Mouse (Mus musculus) CH12.LX (cell line): ENCODE results near the gene Neurl1b. TPM values are rescaled to one million over a fixed set of nuclear protein-coding genes. Genes with fewer than 3 reads are reported as not detected.

Experiments used
- DNase-seq: peaks from one replicate; pipeline ENCODE4 v3.0.0-alpha.2; 2013; ENCODE audit errors: extremely low read depth
- H3K27ac ChIP-seq: 2 replicates; pipeline ENCODE4 v1.5.1; 2012; ENCODE audit warnings: low read depth, mild to moderate bottlenecking, control low read depth, moderate library complexity; ENCODE audit not compliant: insufficient read depth
- H3K27me3 ChIP-seq: replicated peaks from 2 replicates; pipeline ENCODE3; 2012; ENCODE audit warnings: inconsistent platforms
- H3K36me3 ChIP-seq, 2 experiments: replicated peaks in 1 of 2; 2 replicates each; pipeline versions ENCODE3 to v1.6.1; 2012; ENCODE audit warnings: inconsistent platforms in 1 of 2, low read length in 1 of 2, mild to moderate bottlenecking in 1 of 2, mixed read lengths in 1 of 2, moderate library complexity in 1 of 2; ENCODE audit not compliant: control insufficient read depth in 1 of 2, insufficient read depth in 1 of 2
- H3K4me1 ChIP-seq, 2 experiments: 2 replicates each; pipeline ENCODE4 v1.6.1; 2012; ENCODE audit warnings: inconsistent platforms in 1 of 2, moderate library complexity in 1 of 2; ENCODE audit not compliant: insufficient read depth in 2 of 2, control insufficient read depth in 1 of 2
- H3K4me2 ChIP-seq: 2 replicates; pipeline ENCODE4 v1.6.1; 2012; ENCODE audit warnings: low read depth, mild to moderate bottlenecking, control low read depth; ENCODE audit not compliant: poor library complexity, insufficient read depth, severe bottlenecking
- H3K4me3 ChIP-seq, 3 experiments: fragments of 150-350 bp in 1 of 3; sonication (generic) in 1 of 3; replicated peaks in 1 of 3; 2 replicates each; pipeline versions ENCODE3 to v1.5.1; 2011 to 2012; ENCODE audit warnings: low read depth in 2 of 3, low read length in 2 of 3, mild to moderate bottlenecking in 2 of 3, moderate library complexity in 2 of 3, control low read depth in 1 of 3, improper control_type of control experiment in 1 of 3, inconsistent platforms in 1 of 3, mixed read lengths in 1 of 3; ENCODE audit not compliant: poor library complexity in 1 of 3
- H3K79me2 ChIP-seq: replicated peaks from 2 replicates; pipeline ENCODE4 v1.6.1; 2012; ENCODE audit warnings: mild to moderate bottlenecking, moderate library complexity; ENCODE audit not compliant: control insufficient read depth, poor library complexity, insufficient read depth, severe bottlenecking; ENCODE audit errors: extremely low read depth
- H3K9ac ChIP-seq: 2 replicates; pipeline ENCODE4 v1.6.1; 2012; ENCODE audit warnings: low read depth, mild to moderate bottlenecking, control low read depth, moderate library complexity; ENCODE audit not compliant: insufficient read depth
- H3K9me3 ChIP-seq: replicated peaks from 2 replicates; pipeline ENCODE3; 2012; ENCODE audit warnings: low read length, inconsistent platforms, mixed read lengths
- BHLHE40 ChIP-seq: IDR thresholded peaks from 2 replicates; pipeline ENCODE4 v1.6.1; 2011; ENCODE audit warnings: mild to moderate bottlenecking, low read depth, low read length, improper control_type of control experiment
- E2F4 ChIP-seq: IDR thresholded peaks from 2 replicates; pipeline ENCODE4 v1.6.1; 2011; ENCODE audit warnings: low read depth, low read length, improper control_type of control experiment; ENCODE audit not compliant: insufficient replicate concordance
- ELF1 ChIP-seq: IDR thresholded peaks from 2 replicates; pipeline ENCODE4 v1.6.1; 2014; ENCODE audit warnings: low read depth, mild to moderate bottlenecking, inconsistent platforms, low read length, improper control_type of control experiment
- EP300 ChIP-seq: IDR thresholded peaks from 2 replicates; pipeline ENCODE4 v1.6.1; 2011; ENCODE audit warnings: low read length, improper control_type of control experiment
- HCFC1 ChIP-seq: IDR thresholded peaks from 2 replicates; pipeline ENCODE4 v1.6.1; 2012; ENCODE audit warnings: low read depth, mild to moderate bottlenecking, inconsistent platforms, low read length, improper control_type of control experiment
- JUN ChIP-seq: IDR thresholded peaks from 2 replicates; pipeline ENCODE4 v1.6.1; 2011; ENCODE audit warnings: low read depth, mild to moderate bottlenecking, low read length, improper control_type of control experiment, moderate library complexity; ENCODE audit not compliant: insufficient read depth
- JUND ChIP-seq: conservative IDR thresholded peaks from 2 replicates; pipeline ENCODE4 v1.6.1; 2011; ENCODE audit warnings: low read depth, low read length, improper control_type of control experiment
- MAFK ChIP-seq: IDR thresholded peaks from 2 replicates; pipeline ENCODE4 v1.6.1; 2011; ENCODE audit warnings: low read length, improper control_type of control experiment; ENCODE audit not compliant: insufficient replicate concordance
- MAZ ChIP-seq: IDR thresholded peaks from 2 replicates; pipeline ENCODE4 v1.6.1; 2012; ENCODE audit warnings: low read depth, mild to moderate bottlenecking, inconsistent platforms, low read length, improper control_type of control experiment, moderate library complexity
- MYC ChIP-seq: IDR thresholded peaks from 2 replicates; pipeline ENCODE4 v1.6.1; 2011; ENCODE audit warnings: low read depth, mild to moderate bottlenecking, improper control_type of control experiment, low read length
- NELFE ChIP-seq: IDR thresholded peaks from 2 replicates; pipeline ENCODE4 v1.6.1; 2011; ENCODE audit warnings: low read depth, low read length, improper control_type of control experiment
- RAD21 ChIP-seq: IDR thresholded peaks from 2 replicates; pipeline ENCODE4 v1.6.1; 2011; ENCODE audit warnings: low read depth, mild to moderate bottlenecking, low read length, improper control_type of control experiment, moderate library complexity
- TCF12 ChIP-seq: IDR thresholded peaks from 2 replicates; pipeline ENCODE4 v1.6.1; 2014; ENCODE audit warnings: low read depth, mild to moderate bottlenecking, inconsistent platforms, low read length, improper control_type of control experiment
- UBTF ChIP-seq: IDR thresholded peaks from 2 replicates; pipeline ENCODE4 v1.6.1; 2012; ENCODE audit warnings: low read depth, mild to moderate bottlenecking, inconsistent platforms, low read length, improper control_type of control experiment, moderate library complexity
- USF2 ChIP-seq: conservative IDR thresholded peaks from 2 replicates; pipeline ENCODE4 v1.6.1; 2011; ENCODE audit warnings: low read depth, low read length, improper control_type of control experiment
- ZC3H11A ChIP-seq: IDR thresholded peaks from 2 replicates; pipeline ENCODE4 v1.6.1; 2012; ENCODE audit warnings: low read depth, mild to moderate bottlenecking, inconsistent platforms, low read length, improper control_type of control experiment
- dilution Hi-C: fragments of 300-500 bp; cut with MboI; formaldehyde crosslinking; loops from 2 replicates; pipeline ENCODE4 v1.14.3; 2020; ENCODE audit warnings: low sequenced_read_pairs; ENCODE audit not compliant: extremely low pct_unique_long_range_greater_than_20kb, extremely low pct_ligation_motif_present
- in situ Hi-C: fragments of 300-500 bp; cut with MboI; formaldehyde crosslinking; loops from 3 replicates; pipeline ENCODE4 v1.14.3; 2019; ENCODE audit warnings: low sequenced_read_pairs, low pct_ligation_motif_present, low pct_unique_long_range_greater_than_20kb, mixed read lengths
- polyA plus RNA-seq: library from polyadenylated mRNA; unstranded; fragments of >175 nt; gene quantifications from 2 replicates; pipeline ENCODE4 v1.2.1, GENCODE M21; 2012; ENCODE audit warnings: low read depth; ENCODE audit not compliant: insufficient read length
- total RNA-seq, 2 experiments: library from RNA; depleted of rRNA; stranded (reverse); fragments of 300-350 nt in 1 of 2; fragments of >200 nt in 1 of 2; gene quantifications; 2 replicates each; pipeline ENCODE4 v1.2.3; 2012 to 2014

The Neurl1b gene
- total and polyA plus RNA-seq, 3 experiments, result 0.25 TPM; not detected in 2

DNA sequence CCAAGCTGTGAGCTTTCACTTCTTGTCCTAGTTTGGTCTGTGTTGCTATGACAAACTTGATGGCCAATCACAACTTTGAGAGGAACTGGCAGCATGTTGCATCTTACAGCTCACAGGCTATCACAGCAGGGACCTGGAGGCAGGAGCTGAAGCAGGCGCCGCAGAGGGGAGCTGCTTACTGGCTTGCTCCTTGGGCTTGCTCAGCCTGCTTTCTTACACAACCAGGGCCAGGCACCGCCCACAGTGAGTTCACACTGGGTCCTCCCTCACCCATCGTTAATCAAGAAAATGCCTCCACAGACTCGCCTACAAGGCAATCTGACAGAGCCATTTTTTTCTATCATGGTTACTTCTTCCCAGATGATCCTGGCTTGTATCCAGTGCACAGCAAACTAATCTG, 72.6 kb downstream of the Neurl1b start:
- Histone ChIP-seq H3K9me3 (peaks cover 3% of the 10 kb centered on the region), H3K79me2 (no peaks in the 10 kb centered on the region), H3K4me1 (peaks cover 0 to 3% of the 10 kb centered on the region in 2 experiments; a peak in 1 of 4 replicates), H3K27ac (no peak overlapping the region), H3K36me3 (no peaks in the 10 kb centered on the region), H3K4me2 (no peak overlapping the region), H3K27me3 (peaks cover 5% of the 10 kb centered on the region), H3K4me3 (no peak overlapping the region), H3K9ac (no peak overlapping the region)
- dilution Hi-C loops, result no loop called here
- in situ Hi-C loops, result no loop called here
- TF ChIP-seq JUN (no peak), USF2 (no peak), ELF1 (no peak), TCF12 (no peak), EP300 (no peak), MAFK (no peak), ZC3H11A (no peak)
- no peak for DNase-seq

- Histone ChIP-seq H3K36me3 (no peaks in the 10 kb centered on the region), H3K27ac (no peak overlapping the region), H3K4me3 (no peak overlapping the region), H3K9ac (no peak overlapping the region), H3K4me2 (no peak overlapping the region), H3K79me2 (no peaks in the 10 kb centered on the region), H3K27me3 (peaks cover 5% of the 10 kb centered on the region), H3K4me1 (peaks cover 0 to 3% of the 10 kb centered on the region in 2 experiments; a peak in 1 of 4 replicates), H3K9me3 (peaks cover 9% of the 10 kb centered on the region)
- dilution Hi-C loops (no loop called here), in situ Hi-C loops (no loop called here)
- TF ChIP-seq USF2 (no peak), EP300 (no peak), UBTF (no peak), BHLHE40 (no peak), HCFC1 (no peak), NELFE (no peak), RAD21 (no peak), MYC (no peak), MAZ (no peak), E2F4 (no peak), JUND (no peak), TCF12 (no peak)
- DNase-seq, result no peak
These were observed 73.3 kb downstream of the Neurl1b start for GRCm38 (mm10) chr17:26487917-26488316.
